Mouse (Mus musculus): ENCODE data around the gene Fbxw8.

DNA sequence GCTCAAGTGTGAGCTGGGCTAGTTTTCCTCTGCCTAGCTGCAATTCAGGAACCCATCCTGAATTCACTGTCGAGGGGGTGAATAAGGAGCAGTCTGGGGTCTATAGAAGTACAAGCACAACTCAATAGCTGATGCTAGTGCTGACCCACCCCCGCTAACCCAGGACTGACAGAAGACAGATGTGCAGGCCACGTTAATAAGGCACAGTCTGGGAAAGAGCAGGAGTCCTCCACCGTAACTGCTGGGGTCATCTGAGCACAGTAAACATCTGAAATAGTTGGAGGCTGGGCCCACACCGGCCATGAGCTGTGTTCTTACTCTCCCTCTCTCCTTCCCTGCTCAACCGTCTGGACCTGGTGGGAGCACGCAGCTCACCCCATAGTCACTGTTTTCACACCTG lies 68.3 kb downstream of the Fbxw8 start:
- no peak for TF ChIP-seq POLR2A (IDR thresholded peaks at IDR 0.05; ENCODE audit: low read depth, low read length)
- no peak for TF ChIP-seq CTCF (IDR thresholded peaks at IDR 0.05; ENCODE audit: extremely low read depth, insufficient read length, insufficient replicate concordance, low read depth, low read length)
